Mouse (Mus musculus) granulocyte monocyte progenitor cell, adult 5-6 weeks (primary cell): Measurements from ENCODE around the gene Ghrl. TPM values are rescaled to one million over a fixed set of nuclear protein-coding genes. Genes with fewer than 3 reads are reported as not detected.
"Not testable (repeated sequence)": the region's sequence is repeated elsewhere in the genome, so short reads cannot be mapped to it uniquely, and the experiment has no call there.

Experiments used
- ATAC-seq: replicated peaks from 2 replicates; pipeline ENCODE4 v1.8.0; 2016; ENCODE audit warnings: mild to moderate bottlenecking, moderate TSS enrichment, inconsistent platforms; ENCODE audit not compliant: poor library complexity, severe bottlenecking
- total RNA-seq, 2 experiments: library from RNA; stranded (forward) in 1 of 2; stranded (reverse) in 1 of 2; fragments of 200-712, 200-1000 nt in 1 of 2; fragments of >200 nt in 1 of 2; fragmentation: Nextera tagmentation in 1 of 2; gene quantifications; 2 replicates each; pipeline ENCODE4 v1.2.3; 2014 to 2017

Ghrl gene
- total RNA-seq, 2 experiments from 2014 or later = 3.2 TPM; not detected in 1

DNA sequence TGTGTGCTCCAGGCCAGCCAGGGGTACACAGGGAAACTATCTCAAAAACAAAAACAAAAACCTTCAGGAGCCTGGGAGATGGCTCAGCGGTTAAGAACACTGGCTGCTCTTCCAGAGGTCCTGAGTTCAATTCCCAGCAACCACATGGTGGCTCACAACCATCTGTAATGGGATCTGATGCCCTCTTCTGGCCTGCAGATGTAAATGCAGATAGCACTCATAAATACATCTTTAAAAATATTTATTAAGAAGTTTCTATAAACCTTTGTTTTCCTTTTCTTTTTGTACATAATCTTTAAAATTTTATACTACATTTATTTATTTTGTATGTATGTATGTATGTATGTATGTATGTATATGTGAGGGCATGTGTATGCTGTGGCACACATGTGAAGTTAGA lies 47.7 kb downstream of the Ghrl start:
- not testable (repeated sequence) for ATAC-seq

DNA sequence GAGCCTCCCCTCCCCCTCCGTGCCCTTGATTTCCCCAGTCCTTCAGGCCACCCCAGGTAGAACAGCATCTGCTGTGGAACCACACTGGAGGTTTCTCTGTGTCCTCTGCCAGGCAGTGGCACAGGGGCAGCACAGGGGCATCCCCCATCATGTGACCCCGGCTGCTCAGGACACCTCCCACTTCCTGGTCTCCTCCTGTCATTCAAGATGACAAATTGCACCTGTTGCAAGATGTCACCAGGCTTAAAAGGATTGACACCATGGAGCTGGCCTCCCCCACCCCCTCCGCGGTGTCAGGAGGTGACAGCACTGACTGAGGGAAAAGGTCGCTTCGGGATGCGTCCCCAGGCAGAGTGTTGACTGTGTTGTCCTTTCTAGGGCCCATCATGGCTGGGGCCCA lies 49.9 kb downstream of the Ghrl start:
- ATAC-seq = peak; percentile 14; the same call in 1 of the 2 replicates

DNA sequence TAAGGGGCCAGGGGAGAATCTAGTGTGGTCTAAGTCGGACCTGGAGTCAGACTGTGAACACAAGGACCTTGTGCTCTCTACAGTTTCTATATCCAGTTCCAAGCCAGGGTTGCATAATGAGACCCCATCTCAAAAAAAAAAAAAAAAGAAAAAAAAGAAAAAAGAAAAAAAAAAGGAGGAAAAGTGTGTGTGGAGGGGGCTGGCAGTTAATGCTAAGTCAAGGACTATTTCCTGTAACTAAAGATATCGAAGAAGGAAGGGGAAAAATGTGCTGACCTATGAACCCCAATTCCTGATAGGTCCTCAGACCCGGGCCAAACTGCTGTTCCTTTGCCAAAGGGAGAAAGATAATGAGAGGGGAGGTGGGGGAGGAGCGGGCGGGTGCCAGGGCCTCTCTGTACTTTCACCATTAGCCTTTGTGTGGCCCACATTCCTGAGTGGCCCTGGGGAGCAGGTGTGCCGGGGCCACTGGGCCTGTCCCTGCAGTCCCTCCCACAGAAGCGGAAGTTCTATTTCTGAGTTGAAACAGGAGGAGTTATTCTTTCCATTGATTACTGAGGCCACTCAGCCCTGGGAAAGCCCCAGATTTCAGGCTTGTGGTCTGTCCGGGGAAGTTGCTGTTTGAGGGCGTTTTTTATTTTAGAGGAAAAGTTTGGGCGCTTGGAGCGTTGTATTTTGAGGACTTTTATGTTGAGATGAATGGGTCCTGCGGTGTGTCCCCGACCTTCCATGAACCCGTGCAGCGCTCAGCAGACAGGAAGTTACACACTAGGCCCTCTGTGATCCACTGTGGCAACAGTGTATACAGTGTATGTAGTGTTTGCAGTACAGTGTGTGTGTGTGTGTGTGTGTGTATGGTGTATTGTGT lies 51.2 kb downstream of the Ghrl start:
- peak; percentile 85 for ATAC-seq

DNA sequence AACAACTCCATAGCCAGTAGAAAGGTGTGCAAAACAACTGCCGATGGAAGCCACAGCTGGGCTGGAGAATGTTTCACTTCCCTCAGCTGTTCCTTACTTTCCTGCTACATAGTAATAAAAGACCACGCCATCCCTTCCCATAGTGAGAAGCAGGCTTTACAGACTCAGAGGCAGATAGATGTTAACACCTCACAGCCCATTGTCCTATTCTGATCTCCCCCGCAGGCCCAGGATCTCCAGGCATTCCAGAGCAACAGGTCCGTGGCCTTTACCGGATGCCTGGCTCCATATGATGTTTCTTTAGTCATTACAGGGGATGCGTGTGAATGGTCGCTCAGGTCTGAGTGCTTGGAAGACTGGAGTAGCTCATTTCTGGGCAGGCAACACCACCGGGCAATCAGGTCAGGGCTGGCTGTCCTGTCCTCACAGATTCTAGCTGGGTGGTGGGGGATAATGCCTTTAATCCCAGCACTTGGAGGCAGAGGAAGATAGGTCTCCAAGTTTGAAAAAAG lies 52.0 kb downstream of the Ghrl start:
- ATAC-seq = no peak

Other genes starting within 250 kb of the Ghrl start
- gene Il17rc, start 248.5 kb downstream of the Ghrl start, total RNA-seq (2014; fragmentation: Nextera tagmentation) = not detected in 2 replicates
- gene Il17rc, start 248.5 kb downstream of the Ghrl start, total RNA-seq (2017) = not detected in 2 replicates
- gene Creld1, start 236.6 kb downstream of the Ghrl start, total RNA-seq (2014; fragmentation: Nextera tagmentation) = 15.3 and 17.8 TPM in 2 replicates
- gene Creld1, start 236.6 kb downstream of the Ghrl start, total RNA-seq (2017) = 6.7 and 9.4 TPM in 2 replicates
- gene Prrt3, start 217.9 kb downstream of the Ghrl start, total RNA-seq (2014; fragmentation: Nextera tagmentation) = not detected in 2 replicates
- not detected in 2 replicates for gene Prrt3, start 217.9 kb downstream of the Ghrl start, total RNA-seq (2017)
- gene Emc3, start 188.2 kb downstream of the Ghrl start, total RNA-seq (2014; fragmentation: Nextera tagmentation) = 47.4 and 48.0 TPM in 2 replicates
- gene Emc3, start 188.2 kb downstream of the Ghrl start, total RNA-seq (2017) = 38.7 and 41.8 TPM in 2 replicates
- 23.8 and 27.4 TPM in 2 replicates for gene Fancd2, start 188.2 kb downstream of the Ghrl start, total RNA-seq (2014; fragmentation: Nextera tagmentation)
- 28.2 and 33.2 TPM in 2 replicates for gene Fancd2, start 188.2 kb downstream of the Ghrl start, total RNA-seq (2017)
- not detected in 2 replicates for gene Fancd2os, start 119.2 kb downstream of the Ghrl start, total RNA-seq (2014; fragmentation: Nextera tagmentation)
- gene Fancd2os, start 119.2 kb downstream of the Ghrl start, total RNA-seq (2017) = not detected in 2 replicates
- gene Brk1, start 115.1 kb downstream of the Ghrl start, total RNA-seq (2014; fragmentation: Nextera tagmentation) = 223 and 247 TPM in 2 replicates
- 96.6 and 108 TPM in 2 replicates for gene Brk1, start 115.1 kb downstream of the Ghrl start, total RNA-seq (2017)
- 15.7 and 24.6 TPM in 2 replicates for gene Vhl, start 95.9 kb downstream of the Ghrl start, total RNA-seq (2014; fragmentation: Nextera tagmentation)
- gene Vhl, start 95.9 kb downstream of the Ghrl start, total RNA-seq (2017) = 11.0 and 11.3 TPM in 2 replicates
- gene Irak2, start 81.4 kb downstream of the Ghrl start, total RNA-seq (2014; fragmentation: Nextera tagmentation) = 6.7 and 9.5 TPM in 2 replicates
- gene Irak2, start 81.4 kb downstream of the Ghrl start, total RNA-seq (2017) = 6.4 and 17.5 TPM in 2 replicates
- gene Tatdn2, start 22.8 kb downstream of the Ghrl start, total RNA-seq (2014; fragmentation: Nextera tagmentation) = 32.5 and 43.1 TPM in 2 replicates
- 111 and 115 TPM in 2 replicates for gene Tatdn2, start 22.8 kb downstream of the Ghrl start, total RNA-seq (2017)
- gene Sec13, start 20.9 kb upstream of the Ghrl start, total RNA-seq (2014; fragmentation: Nextera tagmentation) = 141 and 145 TPM in 2 replicates
- gene Sec13, start 20.9 kb upstream of the Ghrl start, total RNA-seq (2017) = 161 and 217 TPM in 2 replicates